Mouse (Mus musculus) midbrain, embryonic 15.5 days (tissue): Measurements from ENCODE around the gene Unc13b. TPM values are rescaled to one million over a fixed set of nuclear protein-coding genes. Genes with fewer than 3 reads are reported as not detected.

Experiments
- ATAC-seq: fragments of 200-750 bp; cut with Nextera tagmentation; replicated peaks from 2 replicates; pipeline ENCODE4 v1.8.0; 2017; ENCODE audit warnings: moderate TSS enrichment
- H3K27ac ChIP-seq: fragments of 300-500 bp; sonication (generic); 2 replicates; pipeline ENCODE4 v1.5.1; 2015; ENCODE audit warnings: mild to moderate bottlenecking, inconsistent platforms
- H3K27me3 ChIP-seq: fragments of 300-500 bp; sonication (generic); replicated peaks from 2 replicates; pipeline ENCODE4 v1.6.1; 2015; ENCODE audit warnings: inconsistent platforms
- H3K36me3 ChIP-seq: fragments of 300-500 bp; sonication (generic); replicated peaks from 2 replicates; pipeline ENCODE4 v1.6.1; 2015; ENCODE audit warnings: inconsistent platforms
- H3K4me1 ChIP-seq: fragments of 300-500 bp; sonication (generic); 2 replicates; pipeline ENCODE4 v1.6.1; 2015; ENCODE audit warnings: inconsistent platforms
- H3K4me2 ChIP-seq: fragments of 300-500 bp; sonication (generic); 2 replicates; pipeline ENCODE4 v1.6.1; 2015; ENCODE audit warnings: inconsistent platforms, mild to moderate bottlenecking, moderate library complexity
- H3K4me3 ChIP-seq: fragments of 300-500 bp; sonication (generic); 2 replicates; pipeline ENCODE4 v1.5.1; 2015; ENCODE audit warnings: mild to moderate bottlenecking, inconsistent platforms
- H3K9ac ChIP-seq: fragments of 300-500 bp; sonication (generic); 2 replicates; pipeline ENCODE4 v1.6.1; 2015; ENCODE audit warnings: mild to moderate bottlenecking, inconsistent platforms
- H3K9me3 ChIP-seq: fragments of 300-500 bp; sonication (generic); 2 replicates; pipeline ENCODE4 v1.6.1; 2016; ENCODE audit warnings: inconsistent platforms
- WGBS: fragments of 180-500 bp; shearing (Covaris S2); methylation state at CpG from one replicate; pipeline ENCODE4 v1.1.7; 2015; ENCODE audit warnings: mixed read lengths; 5-methylcytosine and 5-hydroxymethylcytosine counted together
- polyA plus RNA-seq: library from polyadenylated mRNA; unstranded; fragments of >200 nt; fragmentation: Nextera tagmentation; extraction: Ambion mirVana; gene quantifications from 2 replicates; pipeline ENCODE4 v1.2.1, GENCODE M21; 2015

Unc13b gene
- polyA plus RNA-seq, 1 experiment from 2014 or later, result 21.2 TPM

- H3K4me3 ChIP-seq, result peak overlapping the region; percentile 67; the same call in 1 of the 2 replicates
Measured at GRCm38 (mm10) chr4:43060286-43060685, 1.5 kb downstream of the Unc13b start.

GRCm38 (mm10) chr4:43065471-43065870 is 6.7 kb downstream of the Unc13b start:
- H3K4me2 ChIP-seq, result no peak overlapping the region
- H3K27me3 ChIP-seq, result no peaks in the 10 kb centered on the region
- ATAC-seq, result no peak
- peaks cover 5% of the 10 kb centered on the region for H3K4me1 ChIP-seq
- H3K9me3 ChIP-seq, result no peaks in the 10 kb centered on the region
- no peaks in the 10 kb centered on the region for H3K36me3 ChIP-seq
- H3K4me3 ChIP-seq, result no peak overlapping the region
- H3K27ac ChIP-seq, result no peak overlapping the region
- over 99% methylated on average over 4 of the region's 4 CpGs for WGBS
- H3K9ac ChIP-seq, result no peak overlapping the region

More at GRCm38 (mm10) chr4:43060286-43060685, 1.5 kb downstream of the Unc13b start:
- WGBS, result 32% methylated on average over 3 of the region's 3 CpGs
- no peak for ATAC-seq
- H3K36me3 ChIP-seq, result no peaks in the 10 kb centered on the region
- H3K9ac ChIP-seq, result no peak overlapping the region
- peak overlapping the region; percentile 67 for H3K4me2 ChIP-seq
- 0 out of 2 replicates have a peak overlapping the region, but pooled peaks have one; percentile 3 for H3K27ac ChIP-seq
- peaks cover 15% of the 10 kb centered on the region for H3K4me1 ChIP-seq
- H3K27me3 ChIP-seq, result no peaks in the 10 kb centered on the region
- no peaks in the 10 kb centered on the region for H3K9me3 ChIP-seq

- Histone ChIP-seq H3K36me3 (no peaks in the 10 kb centered on the region), H3K4me3 (no peak overlapping the region), H3K27ac (no peak overlapping the region), H3K4me1 (no peaks in the 10 kb centered on the region), H3K9ac (no peak overlapping the region), H3K27me3 (no peaks in the 10 kb centered on the region), H3K4me2 (no peak overlapping the region), H3K9me3 (no peaks in the 10 kb centered on the region)
- ATAC-seq, result no peak
Measured at GRCm38 (mm10) chr4:43074923-43075322, 16.2 kb downstream of the Unc13b start.

GRCm38 (mm10) chr4:43078071-43078718 is 19.4 kb downstream of the Unc13b start:
- ATAC-seq, result no peak
- Histone ChIP-seq H3K4me3 (no peak overlapping the region), H3K9me3 (no peaks in the 10 kb centered on the region), H3K4me1 (no peaks in the 10 kb centered on the region), H3K27me3 (no peaks in the 10 kb centered on the region), H3K27ac (no peak overlapping the region), H3K9ac (no peak overlapping the region), H3K36me3 (no peaks in the 10 kb centered on the region), H3K4me2 (no peak overlapping the region)
- WGBS, result 65% methylated on average over 7 of the region's 7 CpGs

- Histone ChIP-seq H3K9me3 (no peaks in the 10 kb centered on the region), H3K27ac (no peak overlapping the region), H3K4me1 (no peaks in the 10 kb centered on the region), H3K4me3 (no peak overlapping the region), H3K4me2 (no peak overlapping the region), H3K9ac (no peak overlapping the region), H3K27me3 (no peaks in the 10 kb centered on the region), H3K36me3 (no peaks in the 10 kb centered on the region)
- 92% methylated on average over 2 of the region's 2 CpGs for WGBS
- no peak for ATAC-seq
Measured at GRCm38 (mm10) chr4:43082458-43082857, 23.7 kb downstream of the Unc13b start.

- Histone ChIP-seq H3K36me3 (0 out of 2 replicates have a peak, but pooled peaks cover 2% of the 10 kb centered on the region), H3K9ac (no peak overlapping the region), H3K4me1 (no peaks in the 10 kb centered on the region), H3K27me3 (no peaks in the 10 kb centered on the region), H3K27ac (no peak overlapping the region), H3K4me2 (no peak overlapping the region), H3K4me3 (no peak overlapping the region), H3K9me3 (no peaks in the 10 kb centered on the region)
- no peak for ATAC-seq
- 98% methylated on average over 2 of the region's 2 CpGs for WGBS
Measured at GRCm38 (mm10) chr4:43089950-43090349, 31.2 kb downstream of the Unc13b start.

GRCm38 (mm10) chr4:43091183-43091582 is 32.4 kb downstream of the Unc13b start:
- H3K4me2 ChIP-seq, result no peak overlapping the region
- no peaks in the 10 kb centered on the region for H3K4me1 ChIP-seq
- no peak overlapping the region for H3K4me3 ChIP-seq
- peaks cover 2% of the 10 kb centered on the region; the same call in 1 of the 2 replicates for H3K36me3 ChIP-seq
- ATAC-seq, result no peak
- no peaks in the 10 kb centered on the region for H3K27me3 ChIP-seq
- no peak overlapping the region for H3K9ac ChIP-seq
- 94% methylated on average over 4 of the region's 4 CpGs for WGBS
- H3K9me3 ChIP-seq, result no peaks in the 10 kb centered on the region
- no peak overlapping the region for H3K27ac ChIP-seq

GRCm38 (mm10) chr4:43113491-43113890 is 54.7 kb downstream of the Unc13b start:
- Histone ChIP-seq H3K36me3 (no peaks in the 10 kb centered on the region), H3K27ac (no peak overlapping the region)

GRCm38 (mm10) chr4:43114512-43114911 is 55.8 kb downstream of the Unc13b start:
- H3K27me3 ChIP-seq, result no peaks in the 10 kb centered on the region
- H3K4me1 ChIP-seq, result no peaks in the 10 kb centered on the region
- H3K9ac ChIP-seq, result no peak overlapping the region
- no peak overlapping the region for H3K4me3 ChIP-seq
- H3K4me2 ChIP-seq, result no peak overlapping the region
- WGBS, result 80% methylated on average over 2 of the region's 2 CpGs
- H3K9me3 ChIP-seq, result no peaks in the 10 kb centered on the region
- no peak overlapping the region for H3K27ac ChIP-seq
- no peak for ATAC-seq
- H3K36me3 ChIP-seq, result no peaks in the 10 kb centered on the region

More at GRCm38 (mm10) chr4:43113491-43113890, 54.7 kb downstream of the Unc13b start:
- no peak overlapping the region for H3K9ac ChIP-seq
- H3K27me3 ChIP-seq, result no peaks in the 10 kb centered on the region
- H3K4me2 ChIP-seq, result no peak overlapping the region
- ATAC-seq, result no peak
- H3K4me1 ChIP-seq, result no peaks in the 10 kb centered on the region
- H3K4me3 ChIP-seq, result no peak overlapping the region
- H3K9me3 ChIP-seq, result no peaks in the 10 kb centered on the region

- Histone ChIP-seq H3K27ac (no peak overlapping the region), H3K4me1 (no peaks in the 10 kb centered on the region), H3K9me3 (no peaks in the 10 kb centered on the region), H3K36me3 (no peaks in the 10 kb centered on the region), H3K4me3 (no peak overlapping the region), H3K4me2 (no peak overlapping the region), H3K27me3 (no peaks in the 10 kb centered on the region), H3K9ac (no peak overlapping the region)
- 19% methylated on average over 2 of the region's 2 CpGs for WGBS
- no peak for ATAC-seq
Measured at GRCm38 (mm10) chr4:43114946-43115345, 56.2 kb downstream of the Unc13b start.

- WGBS, result 81% methylated on average over 2 of the region's 2 CpGs
- Histone ChIP-seq H3K4me3 (no peak overlapping the region), H3K9ac (no peak overlapping the region), H3K27ac (no peak overlapping the region), H3K4me1 (no peaks in the 10 kb centered on the region), H3K9me3 (no peaks in the 10 kb centered on the region), H3K27me3 (no peaks in the 10 kb centered on the region), H3K4me2 (no peak overlapping the region), H3K36me3 (no peaks in the 10 kb centered on the region)
- no peak for ATAC-seq
Measured at GRCm38 (mm10) chr4:43116249-43116648, 57.5 kb downstream of the Unc13b start.

GRCm38 (mm10) chr4:43129750-43130149 is 71.0 kb downstream of the Unc13b start:
- Histone ChIP-seq H3K27ac (no peak overlapping the region), H3K4me1 (no peaks in the 10 kb centered on the region), H3K27me3 (no peaks in the 10 kb centered on the region), H3K9ac (no peak overlapping the region), H3K9me3 (no peaks in the 10 kb centered on the region), H3K4me3 (no peak overlapping the region), H3K36me3 (no peaks in the 10 kb centered on the region), H3K4me2 (no peak overlapping the region)
- ATAC-seq, result no peak
- 86% methylated on average over 3 of the region's 3 CpGs for WGBS

- Histone ChIP-seq H3K27ac (no peak overlapping the region), H3K4me1 (no peaks in the 10 kb centered on the region), H3K9ac (no peak overlapping the region), H3K4me2 (no peak overlapping the region), H3K4me3 (no peak overlapping the region), H3K36me3 (no peaks in the 10 kb centered on the region; the same call in 1 of the 2 replicates), H3K27me3 (no peaks in the 10 kb centered on the region), H3K9me3 (no peaks in the 10 kb centered on the region)
- 84% methylated on average over 1 of the region's 1 CpGs for WGBS
- ATAC-seq, result no peak
Measured at GRCm38 (mm10) chr4:43142610-43143009, 83.9 kb downstream of the Unc13b start.
